Mouse (Mus musculus) forebrain, embryonic 14.5 days (tissue): ENCODE results near the gene Cdk14. TPM values are rescaled to one million over a fixed set of nuclear protein-coding genes. Genes with fewer than 3 reads are reported as not detected.
A peak's percentile ranks its signal among the peaks of the same experiment; 100 is the strongest.

Experiments used
- ATAC-seq: fragments of 200-750 bp; cut with Nextera tagmentation; 2 replicates; pipeline ENCODE4 v1.8.0; 2017; ENCODE audit warnings: mild to moderate bottlenecking, moderate library complexity
- DNase-seq: peaks from one replicate; pipeline ENCODE4 v3.0.0-alpha.2; 2015; ENCODE audit warnings: low spot score
- H3K27ac ChIP-seq: fragments of 300-500 bp; sonication (generic); 2 replicates; pipeline ENCODE4 v1.5.1; 2014; ENCODE audit warnings: low read depth, mild to moderate bottlenecking, control low read depth, low read length, moderate library complexity
- H3K27me3 ChIP-seq: fragments of 300-500 bp; sonication (generic); replicated peaks from 2 replicates; pipeline ENCODE4 v1.6.1; 2014; ENCODE audit warnings: low read length, control low read depth, mixed read lengths; ENCODE audit not compliant: control insufficient read depth, insufficient read depth
- H3K36me3 ChIP-seq: fragments of 300-500 bp; sonication (generic); 2 replicates; pipeline ENCODE4 v1.6.1; 2014; ENCODE audit warnings: low read length, control low read depth; ENCODE audit not compliant: control insufficient read depth, insufficient read depth
- H3K4me1 ChIP-seq: fragments of 300-500 bp; sonication (generic); 2 replicates; pipeline ENCODE4 v1.6.1; 2014; ENCODE audit warnings: antibody characterized with exemption, low read length, control low read depth; ENCODE audit not compliant: control insufficient read depth, insufficient read depth
- H3K4me2 ChIP-seq: fragments of 300-500 bp; sonication (generic); 2 replicates; pipeline ENCODE4 v1.6.1; 2014; ENCODE audit warnings: mild to moderate bottlenecking, control low read depth, low read length
- H3K4me3 ChIP-seq: fragments of 300-500 bp; sonication (generic); 2 replicates; pipeline ENCODE4 v1.5.1; 2014; ENCODE audit warnings: low read depth, low read length, control low read depth
- H3K9ac ChIP-seq: fragments of 300-500 bp; sonication (generic); 2 replicates; pipeline ENCODE4 v1.6.1; 2014; ENCODE audit warnings: mild to moderate bottlenecking, low read length, control low read depth, moderate library complexity
- H3K9me3 ChIP-seq: fragments of 300-500 bp; sonication (generic); replicated peaks from 2 replicates; pipeline ENCODE4 v1.6.1; 2016; ENCODE audit warnings: low read length, control low read depth, mixed read lengths; ENCODE audit not compliant: control insufficient read depth
- WGBS: fragments of 180-500 bp; shearing (Covaris S2); extraction: QIAGEN DNeasy Blood & Tissue Kit; methylation state at CpG from one replicate; pipeline ENCODE4 v1.1.7; 2014; 5-methylcytosine and 5-hydroxymethylcytosine counted together
- polyA plus RNA-seq: library from polyadenylated mRNA; unstranded; fragments of >200 nt; fragmentation: Nextera tagmentation; extraction: Ambion mirVana; gene quantifications from 2 replicates; pipeline ENCODE4 v1.2.1, GENCODE M21; 2014

Gene Cdk14
- polyA plus RNA-seq, 1 experiment from 2014 or later: 26.6 TPM

GRCm38 (mm10) chr5:5265861-5266786, 154.0 kb downstream of the Cdk14 start:
- WGBS: 30% methylated on average over 10 of the region's 10 CpGs
- H3K4me2 ChIP-seq: peak overlapping the region; percentile 35
- peak overlapping the region; percentile 1 for H3K4me3 ChIP-seq
- peak; percentile 79 for ATAC-seq
- H3K9me3 ChIP-seq: no peaks in the 10 kb centered on the region
- H3K9ac ChIP-seq: peak overlapping the region; percentile 6; the same call in 1 of the 2 replicates
- no peaks in the 10 kb centered on the region for H3K27me3 ChIP-seq
- H3K27ac ChIP-seq: peak overlapping the region; percentile 62
- H3K4me1 ChIP-seq: peaks cover 11% of the 10 kb centered on the region
- DNase-seq: peak; percentile 91
- no peaks in the 10 kb centered on the region for H3K36me3 ChIP-seq

GRCm38 (mm10) chr5:5265401-5265841, 154.7 kb downstream of the Cdk14 start:
- peak overlapping the region; percentile 62 for H3K27ac ChIP-seq
- DNase-seq (peak; percentile 34), ATAC-seq (peak; percentile 19; the same call in 1 of the 2 replicates)
- peak overlapping the region; percentile 6; the same call in 1 of the 2 replicates for H3K9ac ChIP-seq
- H3K27me3 ChIP-seq: no peaks in the 10 kb centered on the region
- H3K4me2 ChIP-seq: peak overlapping the region; percentile 35
- peak overlapping the region; percentile 1 for H3K4me3 ChIP-seq
- no peaks in the 10 kb centered on the region for H3K9me3 ChIP-seq
- no peaks in the 10 kb centered on the region for H3K36me3 ChIP-seq
- H3K4me1 ChIP-seq: peaks cover 11% of the 10 kb centered on the region
- 21% methylated on average over 8 of the region's 8 CpGs for WGBS

- 0 out of 2 replicates have a peak overlapping the region, but pooled peaks have one; percentile 1 for H3K4me3 ChIP-seq
- no peak for ATAC-seq
- peak; percentile 6 for DNase-seq
- peak overlapping the region; percentile 35; the same call in 1 of the 2 replicates for H3K4me2 ChIP-seq
- no peak overlapping the region for H3K27ac ChIP-seq
- H3K9ac ChIP-seq: no peak overlapping the region
- 78% methylated on average over 2 of the region's 2 CpGs for WGBS
- H3K27me3 ChIP-seq: no peaks in the 10 kb centered on the region
- H3K9me3 ChIP-seq: no peaks in the 10 kb centered on the region
- H3K36me3 ChIP-seq: no peaks in the 10 kb centered on the region
- peaks cover 11% of the 10 kb centered on the region for H3K4me1 ChIP-seq
Measured at GRCm38 (mm10) chr5:5264712-5265111, 155.4 kb downstream of the Cdk14 start.

GRCm38 (mm10) chr5:5261725-5262296, 158.3 kb downstream of the Cdk14 start:
- peaks cover 11% of the 10 kb centered on the region for H3K4me1 ChIP-seq
- DNase-seq: no peak
- no peak overlapping the region for H3K27ac ChIP-seq
- no peaks in the 10 kb centered on the region for H3K9me3 ChIP-seq
- no peak overlapping the region for H3K9ac ChIP-seq
- 81% methylated on average over 14 of the region's 14 CpGs for whole genome bisulfite sequencing
- ATAC-seq: no peak
- H3K27me3 ChIP-seq: no peaks in the 10 kb centered on the region
- no peaks in the 10 kb centered on the region for H3K36me3 ChIP-seq
- no peak overlapping the region for H3K4me2 ChIP-seq
- no peak overlapping the region for H3K4me3 ChIP-seq

- H3K9ac ChIP-seq: no peak overlapping the region
- DNase-seq (no peak), ATAC-seq (no peak)
- no peaks in the 10 kb centered on the region for H3K36me3 ChIP-seq
- H3K4me1 ChIP-seq: peaks cover 8% of the 10 kb centered on the region
- H3K4me2 ChIP-seq: no peak overlapping the region
- no peak overlapping the region for H3K4me3 ChIP-seq
- 64% methylated on average over 14 of the region's 14 CpGs for WGBS
- no peaks in the 10 kb centered on the region for H3K27me3 ChIP-seq
- H3K27ac ChIP-seq: no peak overlapping the region
- H3K9me3 ChIP-seq: no peaks in the 10 kb centered on the region
Measured at GRCm38 (mm10) chr5:5260966-5261724, 159.0 kb downstream of the Cdk14 start.

GRCm38 (mm10) chr5:5260309-5260708, 159.8 kb downstream of the Cdk14 start:
- 80% methylated on average over 7 of the region's 7 CpGs for WGBS
- Histone ChIP-seq H3K27me3 (no peaks in the 10 kb centered on the region), H3K4me1 (no peaks in the 10 kb centered on the region), H3K9me3 (no peaks in the 10 kb centered on the region), H3K9ac (no peak overlapping the region), H3K4me2 (no peak overlapping the region), H3K27ac (no peak overlapping the region), H3K4me3 (no peak overlapping the region), H3K36me3 (no peaks in the 10 kb centered on the region)
- ATAC-seq (no peak), DNase-seq (no peak)

- Histone ChIP-seq H3K36me3 (no peaks in the 10 kb centered on the region), H3K9ac (no peak overlapping the region), H3K27me3 (no peaks in the 10 kb centered on the region), H3K4me2 (no peak overlapping the region), H3K27ac (no peak overlapping the region), H3K4me1 (no peaks in the 10 kb centered on the region), H3K4me3 (no peak overlapping the region), H3K9me3 (no peaks in the 10 kb centered on the region)
- 86% methylated on average over 6 of the region's 6 CpGs for WGBS
- ATAC-seq: no peak
- no peak for DNase-seq
Measured at GRCm38 (mm10) chr5:5254391-5254790, 165.7 kb downstream of the Cdk14 start.

- no peaks in the 10 kb centered on the region for H3K27me3 ChIP-seq
- H3K9ac ChIP-seq: no peak overlapping the region
- 92% methylated on average over 3 of the region's 3 CpGs for WGBS
- no peak overlapping the region for H3K4me3 ChIP-seq
- no peak for DNase-seq
- no peaks in the 10 kb centered on the region for H3K9me3 ChIP-seq
- no peak overlapping the region for H3K4me2 ChIP-seq
- no peaks in the 10 kb centered on the region for H3K36me3 ChIP-seq
- no peak overlapping the region for H3K27ac ChIP-seq
- H3K4me1 ChIP-seq: no peaks in the 10 kb centered on the region
- ATAC-seq: no peak
Measured at GRCm38 (mm10) chr5:5253177-5253576, 166.9 kb downstream of the Cdk14 start.
